Mouse (Mus musculus): ENCODE measurements at regions not wholly inside any gene's neighbourhood (a gene's known extent, or its start where the extent isn't known, plus 50 kb on each side); places are given as distances from the start of the nearest gene placed in this dataset.

GRCm38 (mm10) chrX:12366801-12367200, 206.6 kb upstream of the Bcor start:
- no peak for TF ChIP-seq MAX (IDR thresholded peaks at IDR 0.05)
- TF ChIP-seq CTCF (IDR thresholded peaks at IDR 0.05; ENCODE audit: control insufficient read depth, insufficient read depth, insufficient read length), result no peak
- TF ChIP-seq CEBPB (IDR thresholded peaks at IDR 0.05; ENCODE audit: low read depth), result no peak
- no peak for TF ChIP-seq USF1 (IDR thresholded peaks at IDR 0.05; ENCODE audit: low read depth)
- no peak for TF ChIP-seq MYOD1 (IDR thresholded peaks at IDR 0.05; ENCODE audit: control insufficient read depth, insufficient read length, low read depth)
- no peak for TF ChIP-seq MYOG (IDR thresholded peaks at IDR 0.05; ENCODE audit: control insufficient read depth, extremely low read depth, insufficient read length)
- no peak for TF ChIP-seq FOSL1 (IDR thresholded peaks at IDR 0.05; ENCODE audit: insufficient read depth, low read length, poor library complexity, severe bottlenecking)

Measured in C2C12 (cell line).